Mouse (Mus musculus): Measurements from ENCODE around the gene Gm16368. TPM values are rescaled to one million over a fixed set of nuclear protein-coding genes. Genes with fewer than 3 reads are reported as not detected.

The Gm16368 gene
- total RNA-seq (2023; ENCODE audit: inconsistent age) = not detected in 4 replicates

DNA sequence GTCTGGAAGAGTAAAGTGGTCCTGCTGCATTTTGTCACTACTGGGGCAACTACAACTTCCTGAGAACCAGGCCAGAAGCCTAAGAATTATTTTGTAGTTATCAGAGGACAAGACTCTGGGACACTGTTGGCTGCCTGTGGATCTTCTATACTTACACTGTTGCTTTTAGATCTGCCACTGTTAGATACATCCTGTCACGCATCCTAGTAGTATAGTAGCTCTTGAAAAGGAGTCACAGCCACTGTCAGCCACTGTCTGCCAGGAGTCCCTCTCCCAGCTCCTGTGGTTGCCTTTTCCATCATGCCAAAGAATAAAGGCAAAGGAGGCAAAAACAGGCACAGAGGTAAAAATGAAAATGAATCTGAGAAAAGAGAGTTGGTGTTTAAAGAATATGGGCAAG, at the start of gene Gm16368:
Gene Gm16368 (plus strand): TSS at position 301 of the 400 bp plus-strand sequence.

Other genes with a start within 250 kb of the Gm16368 start
- not detected in 4 replicates for gene Gm2001, start 241.4 kb upstream of the Gm16368 start, total RNA-seq (2023; ENCODE audit: inconsistent age)
- gene Gm2016, start 209.6 kb upstream of the Gm16368 start, total RNA-seq (2023; ENCODE audit: inconsistent age) = not detected in 4 replicates
- gene Gm2022, start 188.3 kb upstream of the Gm16368 start, total RNA-seq (2023; ENCODE audit: inconsistent age) = not detected in 4 replicates
- not detected in 4 replicates for gene Gm2035, start 163.8 kb upstream of the Gm16368 start, total RNA-seq (2023; ENCODE audit: inconsistent age)
- not detected in 4 replicates for gene Gm2042, start 129.6 kb upstream of the Gm16368 start, total RNA-seq (2023; ENCODE audit: inconsistent age)
- not detected in 4 replicates for gene Gm2075, start 71.8 kb upstream of the Gm16368 start, total RNA-seq (2023; ENCODE audit: inconsistent age)
- gene Gm6803, start 64.9 kb upstream of the Gm16368 start, total RNA-seq (2023; ENCODE audit: inconsistent age) = not detected in 4 replicates
- gene Gm2056, start 56.7 kb upstream of the Gm16368 start, total RNA-seq (2023; ENCODE audit: inconsistent age) = not detected in 4 replicates
- gene Gm10436, start 98.4 kb downstream of the Gm16368 start, total RNA-seq (2023; ENCODE audit: inconsistent age) = not detected in 4 replicates
- gene Gm8332, start 166.4 kb downstream of the Gm16368 start, total RNA-seq (2023; ENCODE audit: inconsistent age) = not detected in 4 replicates
- gene Gm5662, start 190.8 kb downstream of the Gm16368 start, total RNA-seq (2023; ENCODE audit: inconsistent age) = not detected in 4 replicates
- gene Gm5039, start 240.3 kb downstream of the Gm16368 start, total RNA-seq (2023; ENCODE audit: inconsistent age) = not detected in 4 replicates

Data from B cell, adult (primary cell).